Mouse (Mus musculus) liver, embryonic 12.5 days (tissue): ENCODE measurements at regions not wholly inside any gene's neighbourhood (a gene's known extent, or its start where the extent isn't known, plus 50 kb on each side); places are given as distances from the start of the nearest gene placed in this dataset.

Experiments
- ATAC-seq: fragments of 200-750 bp; cut with Nextera tagmentation; 2 replicates; pipeline ENCODE4 v1.8.0; 2017; ENCODE audit warnings: moderate number of reproducible peaks, mild to moderate bottlenecking, moderate library complexity
- H3K27ac ChIP-seq: fragments of 300-500 bp; sonication (generic); 2 replicates; pipeline ENCODE4 v1.5.1; 2016; ENCODE audit warnings: mild to moderate bottlenecking
- H3K27me3 ChIP-seq: fragments of 300-500 bp; sonication (generic); replicated peaks from 2 replicates; pipeline ENCODE4 v1.6.1; 2016; ENCODE audit warnings: mild to moderate bottlenecking, moderate library complexity
- H3K36me3 ChIP-seq: fragments of 300-500 bp; sonication (generic); 2 replicates; pipeline ENCODE4 v1.6.1; 2016; ENCODE audit warnings: mild to moderate bottlenecking, moderate library complexity
- H3K4me1 ChIP-seq: fragments of 300-500 bp; sonication (generic); 2 replicates; pipeline ENCODE4 v1.6.1; 2016
- H3K4me2 ChIP-seq: fragments of 300-500 bp; sonication (generic); 2 replicates; pipeline ENCODE4 v1.6.1; 2016; ENCODE audit warnings: mild to moderate bottlenecking, moderate library complexity
- H3K4me3 ChIP-seq: fragments of 300-500 bp; sonication (generic); 2 replicates; pipeline ENCODE4 v1.5.1; 2016; ENCODE audit warnings: mild to moderate bottlenecking, moderate library complexity
- H3K9ac ChIP-seq: fragments of 300-500 bp; sonication (generic); 2 replicates; pipeline ENCODE4 v1.6.1; 2016; ENCODE audit warnings: mild to moderate bottlenecking, moderate library complexity
- H3K9me3 ChIP-seq: fragments of 300-500 bp; sonication (generic); replicated peaks from 2 replicates; pipeline ENCODE4 v1.6.1; 2016; ENCODE audit warnings: mild to moderate bottlenecking, moderate library complexity
- WGBS: fragments of 180-500 bp; shearing (Covaris S2); methylation state at CpG from one replicate; pipeline ENCODE4 v1.1.7; 2016; ENCODE audit not compliant: insufficient replicate concordance; 5-methylcytosine and 5-hydroxymethylcytosine counted together

DNA sequence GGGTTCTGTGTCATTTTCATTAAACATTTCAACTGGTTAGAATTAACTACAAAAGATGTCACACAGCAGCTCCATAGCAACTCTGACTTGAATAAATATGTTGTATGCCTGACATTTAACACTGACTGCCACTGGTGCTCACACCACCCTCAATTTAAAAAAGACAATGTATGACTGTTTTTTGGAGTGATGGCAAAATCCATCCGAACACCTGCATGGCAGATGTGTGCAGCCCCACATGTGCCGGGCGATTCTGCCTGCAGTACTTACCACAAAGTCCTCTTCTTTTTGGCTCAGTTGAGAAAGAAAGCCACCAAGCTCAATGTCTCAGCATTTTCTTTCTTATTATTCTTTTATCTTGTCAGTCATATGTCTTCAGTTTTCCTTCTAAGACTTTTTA is 199.4 kb downstream of the 4930544G11Rik start:
- no peak overlapping the region for H3K4me3 ChIP-seq
- H3K36me3 ChIP-seq, result no peaks in the 10 kb centered on the region
- 76% methylated on average over 3 of the region's 3 CpGs for WGBS
- H3K4me1 ChIP-seq, result no peaks in the 10 kb centered on the region
- no peak overlapping the region for H3K4me2 ChIP-seq
- no peak overlapping the region for H3K9ac ChIP-seq
- no peaks in the 10 kb centered on the region for H3K9me3 ChIP-seq
- H3K27me3 ChIP-seq, result no peaks in the 10 kb centered on the region
- ATAC-seq, result no peak
- no peak overlapping the region for H3K27ac ChIP-seq

DNA sequence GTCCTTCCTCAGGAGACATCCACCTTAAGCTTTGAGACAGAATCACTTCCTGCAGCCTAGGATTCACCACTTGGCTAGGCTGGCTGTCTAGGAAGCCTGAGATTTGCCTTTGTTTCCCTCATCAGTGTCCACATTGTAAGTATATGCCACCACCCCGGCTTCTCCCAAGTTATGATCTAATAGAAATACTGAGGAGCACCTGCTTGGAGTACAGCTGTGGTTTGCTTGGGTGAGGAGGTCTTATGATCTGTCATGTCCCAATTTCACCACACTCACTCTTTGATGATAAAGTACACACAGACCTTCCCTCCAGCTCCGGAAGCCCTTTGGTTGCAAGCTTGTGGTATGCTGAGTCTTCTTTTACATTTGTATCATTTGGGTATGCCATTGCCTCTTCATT is 202.4 kb downstream of the 4930544G11Rik start:
- no peaks in the 10 kb centered on the region for H3K9me3 ChIP-seq
- no peaks in the 10 kb centered on the region for H3K27me3 ChIP-seq
- no peak for ATAC-seq
- H3K36me3 ChIP-seq, result no peaks in the 10 kb centered on the region
- H3K4me1 ChIP-seq, result no peaks in the 10 kb centered on the region
- H3K9ac ChIP-seq, result no peak overlapping the region
- WGBS, result 79% methylated on average over 2 of the region's 2 CpGs
- no peak overlapping the region for H3K4me3 ChIP-seq
- H3K27ac ChIP-seq, result no peak overlapping the region
- H3K4me2 ChIP-seq, result no peak overlapping the region

DNA sequence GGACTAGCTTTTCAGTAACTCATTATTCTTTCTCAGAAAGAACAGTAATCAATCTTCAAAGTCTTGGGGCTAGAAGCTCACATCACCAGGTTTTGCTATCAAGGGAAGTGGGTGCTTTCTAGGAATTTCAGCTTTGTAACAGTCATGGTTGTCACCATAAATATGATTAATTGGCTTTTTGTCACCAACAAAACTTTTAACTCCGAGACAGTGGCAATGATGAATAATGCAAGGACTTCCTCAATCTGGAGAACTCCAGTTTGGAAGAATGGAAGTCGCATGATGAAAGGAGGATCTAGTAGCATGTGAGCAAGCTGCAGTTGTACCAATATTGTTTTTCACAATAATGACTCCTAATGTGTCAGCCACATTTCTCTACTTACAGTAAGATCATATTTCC is 208.4 kb downstream of the 4930544G11Rik start:
- Histone ChIP-seq H3K27ac (no peak overlapping the region), H3K36me3 (no peaks in the 10 kb centered on the region), H3K4me1 (no peaks in the 10 kb centered on the region), H3K9me3 (no peaks in the 10 kb centered on the region), H3K4me2 (no peak overlapping the region), H3K9ac (no peak overlapping the region), H3K4me3 (no peak overlapping the region), H3K27me3 (no peaks in the 10 kb centered on the region)
- no peak for ATAC-seq
- WGBS, result 54% methylated on average over 2 of the region's 2 CpGs

DNA sequence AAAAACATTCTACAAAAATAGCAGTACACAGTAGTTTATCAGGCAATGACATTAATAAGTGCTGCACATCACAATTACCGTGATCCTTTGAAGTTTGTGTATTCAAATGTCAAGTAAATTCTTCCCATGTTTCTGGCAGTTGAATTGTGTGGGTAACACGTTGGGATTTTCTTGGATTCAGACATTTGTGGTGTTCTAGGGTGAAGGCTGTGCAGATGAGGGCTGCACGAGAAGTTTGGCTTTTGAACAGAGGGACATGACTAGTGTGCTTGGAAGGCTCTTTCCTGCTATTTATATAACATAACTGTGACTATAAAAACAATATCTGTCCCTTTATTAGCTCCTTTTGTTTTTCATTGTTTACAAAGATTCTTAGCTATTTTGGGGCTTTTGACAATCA is 216.5 kb downstream of the 4930544G11Rik start:
- H3K4me1 ChIP-seq, result no peaks in the 10 kb centered on the region
- no peak for ATAC-seq
- no peak overlapping the region for H3K4me3 ChIP-seq
- H3K9me3 ChIP-seq, result no peaks in the 10 kb centered on the region
- H3K36me3 ChIP-seq, result no peaks in the 10 kb centered on the region
- H3K27me3 ChIP-seq, result no peaks in the 10 kb centered on the region
- H3K9ac ChIP-seq, result no peak overlapping the region
- no peak overlapping the region for H3K4me2 ChIP-seq
- H3K27ac ChIP-seq, result no peak overlapping the region
- 57% methylated on average over 3 of the region's 3 CpGs for WGBS

GRCm38 (mm10) chr6:66197990-66198389 is 245.6 kb downstream of the 4930544G11Rik start:
- Histone ChIP-seq H3K9ac (no peak overlapping the region), H3K36me3 (no peaks in the 10 kb centered on the region), H3K9me3 (no peaks in the 10 kb centered on the region), H3K4me3 (no peak overlapping the region), H3K4me2 (no peak overlapping the region), H3K27me3 (no peaks in the 10 kb centered on the region), H3K27ac (no peak overlapping the region), H3K4me1 (no peaks in the 10 kb centered on the region)
- 54% methylated on average over 1 of the region's 1 CpGs for WGBS
- ATAC-seq, result no peak

- H3K4me2 ChIP-seq, result no peak overlapping the region
- H3K9ac ChIP-seq, result no peak overlapping the region
- H3K9me3 ChIP-seq, result no peaks in the 10 kb centered on the region
- H3K4me3 ChIP-seq, result no peak overlapping the region
- H3K27me3 ChIP-seq, result no peaks in the 10 kb centered on the region
- H3K27ac ChIP-seq, result no peak overlapping the region
- H3K36me3 ChIP-seq, result no peaks in the 10 kb centered on the region
- no peaks in the 10 kb centered on the region for H3K4me1 ChIP-seq
- WGBS, result 57% methylated on average over 6 of the region's 6 CpGs
- no peak for ATAC-seq
These were observed 247.9 kb downstream of the 4930544G11Rik start for GRCm38 (mm10) chr6:66200136-66200790.

GRCm38 (mm10) chr6:66206197-66206925 is 254.0 kb downstream of the 4930544G11Rik start:
- no peak overlapping the region for H3K4me3 ChIP-seq
- H3K4me2 ChIP-seq, result no peak overlapping the region
- H3K36me3 ChIP-seq, result no peaks in the 10 kb centered on the region
- no peaks in the 10 kb centered on the region for H3K27me3 ChIP-seq
- no peak overlapping the region for H3K27ac ChIP-seq
- H3K4me1 ChIP-seq, result no peaks in the 10 kb centered on the region
- H3K9ac ChIP-seq, result no peak overlapping the region
- no peaks in the 10 kb centered on the region for H3K9me3 ChIP-seq
- no peak for ATAC-seq
- 55% methylated on average over 5 of the region's 5 CpGs for WGBS

DNA sequence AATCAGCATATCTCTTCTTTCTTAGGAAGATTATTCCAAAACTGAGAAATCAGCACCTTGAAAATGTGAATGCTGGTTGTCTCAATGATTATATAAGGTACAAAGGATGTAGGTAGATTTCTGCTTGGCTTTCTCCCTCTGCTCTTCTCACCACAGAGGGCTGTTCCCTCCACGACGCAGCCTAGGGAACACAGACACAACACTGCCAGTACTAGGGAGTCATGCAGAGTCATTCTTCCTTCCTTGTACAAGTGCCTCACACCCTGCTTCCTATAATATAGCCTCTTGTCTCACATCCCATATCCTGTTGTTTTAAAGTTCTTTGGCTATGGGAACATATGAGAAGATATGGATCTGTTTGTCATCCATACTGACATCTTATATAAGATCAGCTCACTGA is 265.1 kb downstream of the 4930544G11Rik start:
- no peaks in the 10 kb centered on the region for H3K9me3 ChIP-seq
- H3K9ac ChIP-seq, result no peak overlapping the region
- no peaks in the 10 kb centered on the region for H3K36me3 ChIP-seq
- H3K4me3 ChIP-seq, result no peak overlapping the region
- no peak for ATAC-seq
- no peak overlapping the region for H3K27ac ChIP-seq
- no peaks in the 10 kb centered on the region for H3K27me3 ChIP-seq
- H3K4me1 ChIP-seq, result no peaks in the 10 kb centered on the region
- 45% methylated on average over 2 of the region's 2 CpGs for WGBS
- H3K4me2 ChIP-seq, result no peak overlapping the region

DNA sequence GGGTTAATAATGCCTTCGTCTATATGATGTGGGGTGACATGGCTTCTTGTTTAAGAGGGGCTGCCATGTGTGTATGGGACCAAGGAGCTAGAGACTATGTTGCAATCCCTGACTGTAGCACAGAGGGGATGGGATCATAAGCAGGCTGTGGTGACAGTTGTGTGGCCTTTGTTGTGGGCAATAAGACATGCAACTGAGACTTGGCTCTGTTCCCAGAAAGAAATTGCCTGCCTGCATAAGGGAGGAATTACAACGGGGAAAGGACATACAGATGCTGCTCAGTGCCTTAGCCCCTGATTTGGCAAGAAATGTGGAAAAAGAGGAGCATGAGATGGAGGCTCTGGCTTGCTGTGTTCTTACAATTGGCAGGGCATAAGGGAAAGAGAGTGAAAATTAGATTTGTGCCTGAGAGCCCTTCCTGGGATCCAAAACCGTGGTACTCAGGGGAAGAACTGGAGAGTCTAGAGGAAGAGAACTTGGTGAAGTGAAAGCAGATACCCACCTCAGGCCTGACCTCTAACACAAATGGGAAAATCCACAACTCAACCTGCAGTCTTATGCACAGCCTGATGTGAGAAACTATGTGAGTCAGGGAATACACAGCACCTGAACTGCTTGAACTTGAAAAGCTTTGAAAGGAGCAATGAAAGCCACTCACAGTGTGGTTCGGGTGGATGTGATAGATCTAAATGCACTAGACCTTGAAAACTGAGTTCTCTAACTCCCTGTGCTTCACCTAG is 271.9 kb downstream of the 4930544G11Rik start:
- no peaks in the 10 kb centered on the region for H3K9me3 ChIP-seq
- H3K4me2 ChIP-seq, result no peak overlapping the region
- no peaks in the 10 kb centered on the region for H3K27me3 ChIP-seq
- ATAC-seq, result no peak
- 53% methylated on average over 4 of the region's 4 CpGs for WGBS
- H3K36me3 ChIP-seq, result no peaks in the 10 kb centered on the region
- no peak overlapping the region for H3K9ac ChIP-seq
- no peaks in the 10 kb centered on the region for H3K4me1 ChIP-seq
- H3K27ac ChIP-seq, result no peak overlapping the region
- no peak overlapping the region for H3K4me3 ChIP-seq

- no peaks in the 10 kb centered on the region for H3K27me3 ChIP-seq
- no peak overlapping the region for H3K9ac ChIP-seq
- no peaks in the 10 kb centered on the region for H3K9me3 ChIP-seq
- H3K36me3 ChIP-seq, result no peaks in the 10 kb centered on the region
- 47% methylated on average over 2 of the region's 2 CpGs for WGBS
- no peak overlapping the region for H3K4me2 ChIP-seq
- H3K27ac ChIP-seq, result no peak overlapping the region
- H3K4me1 ChIP-seq, result no peaks in the 10 kb centered on the region
- ATAC-seq, result no peak
- H3K4me3 ChIP-seq, result no peak overlapping the region
These were observed 284.0 kb downstream of the 4930544G11Rik start for GRCm38 (mm10) chr6:66236368-66236767.

DNA sequence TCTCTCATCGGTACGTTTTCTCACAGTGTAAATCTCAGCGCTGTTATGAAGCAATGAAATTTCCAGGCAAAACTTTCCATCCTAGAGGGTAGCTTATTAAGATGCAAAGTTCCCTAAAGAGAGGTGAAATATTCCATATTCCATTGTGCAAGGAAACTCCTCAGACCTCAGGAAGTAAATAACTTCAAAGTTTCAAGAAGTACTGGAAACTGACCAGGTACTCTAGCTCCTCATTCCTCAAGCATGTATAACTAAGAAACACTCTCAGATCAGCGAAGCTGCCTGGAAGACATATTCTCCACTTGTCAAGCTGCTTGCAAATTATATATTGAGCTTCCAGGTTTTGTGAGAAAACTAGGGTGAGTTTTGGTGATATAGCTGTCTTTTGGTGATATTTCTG is 279.8 kb upstream of the Mad2l1 start:
- H3K4me1 ChIP-seq, result no peaks in the 10 kb centered on the region
- H3K27me3 ChIP-seq, result no peaks in the 10 kb centered on the region
- H3K9me3 ChIP-seq, result no peaks in the 10 kb centered on the region
- no peak overlapping the region for H3K4me3 ChIP-seq
- H3K4me2 ChIP-seq, result no peak overlapping the region
- no peaks in the 10 kb centered on the region for H3K36me3 ChIP-seq
- H3K27ac ChIP-seq, result no peak overlapping the region
- ATAC-seq, result no peak
- H3K9ac ChIP-seq, result no peak overlapping the region
- WGBS, result 73% methylated on average over 4 of the region's 4 CpGs

GRCm38 (mm10) chr6:66263429-66263828 is 271.8 kb upstream of the Mad2l1 start:
- no peak overlapping the region for H3K9ac ChIP-seq
- ATAC-seq, result no peak
- H3K4me1 ChIP-seq, result no peaks in the 10 kb centered on the region
- no peak overlapping the region for H3K4me3 ChIP-seq
- no peak overlapping the region for H3K27ac ChIP-seq
- H3K36me3 ChIP-seq, result no peaks in the 10 kb centered on the region
- no peaks in the 10 kb centered on the region for H3K9me3 ChIP-seq
- 44% methylated on average over 3 of the region's 3 CpGs for WGBS
- H3K27me3 ChIP-seq, result no peaks in the 10 kb centered on the region
- H3K4me2 ChIP-seq, result no peak overlapping the region
